Mouse (Mus musculus) forebrain, embryonic 16.5 days (tissue): Measurements from ENCODE around the gene Gtsf2. TPM values are rescaled to one million over a fixed set of nuclear protein-coding genes. Genes with fewer than 3 reads are reported as not detected.

Experiments used
- ATAC-seq: fragments of 200-750 bp; cut with Nextera tagmentation; 2 replicates; pipeline ENCODE4 v1.8.0; 2017; ENCODE audit warnings: mild to moderate bottlenecking, moderate library complexity
- H3K27ac ChIP-seq: fragments of 300-500 bp; sonication (generic); 2 replicates; pipeline ENCODE4 v1.5.1; 2014; ENCODE audit warnings: low read length, control low read depth
- H3K27me3 ChIP-seq: fragments of 300-500 bp; sonication (generic); replicated peaks from 2 replicates; pipeline ENCODE4 v1.6.1; 2014; ENCODE audit warnings: low read length; ENCODE audit not compliant: control insufficient read depth, insufficient read depth
- H3K36me3 ChIP-seq: fragments of 300-500 bp; sonication (generic); 2 replicates; pipeline ENCODE4 v1.6.1; 2014; ENCODE audit not compliant: control insufficient read depth, insufficient read depth
- H3K4me1 ChIP-seq: fragments of 300-500 bp; sonication (generic); replicated peaks from 2 replicates; pipeline ENCODE4 v1.6.1; 2014; ENCODE audit warnings: low read length; ENCODE audit not compliant: control insufficient read depth, insufficient read depth
- H3K4me2 ChIP-seq: fragments of 300-500 bp; sonication (generic); 2 replicates; pipeline ENCODE4 v1.6.1; 2014; ENCODE audit warnings: mild to moderate bottlenecking, low read length, control low read depth
- H3K4me3 ChIP-seq: fragments of 300-500 bp; sonication (generic); replicated peaks from 2 replicates; pipeline ENCODE4 v1.5.1; 2014; ENCODE audit warnings: mild to moderate bottlenecking, low read length, control low read depth
- H3K9ac ChIP-seq: fragments of 300-500 bp; sonication (generic); replicated peaks from 2 replicates; pipeline ENCODE4 v1.6.1; 2014; ENCODE audit warnings: low read depth, low read length, control low read depth
- H3K9me3 ChIP-seq: fragments of 300-500 bp; sonication (generic); 2 replicates; pipeline ENCODE4 v1.6.1; 2016; ENCODE audit warnings: low read length; ENCODE audit not compliant: control insufficient read depth
- WGBS: fragments of 180-500 bp; shearing (Covaris S2); extraction: QIAGEN DNeasy Blood & Tissue Kit; methylation state at CpG from one replicate; pipeline ENCODE4 v1.1.7; 2014; 5-methylcytosine and 5-hydroxymethylcytosine counted together
- polyA plus RNA-seq: library from polyadenylated mRNA; unstranded; fragments of >200 nt; fragmentation: Nextera tagmentation; extraction: Ambion mirVana; gene quantifications from 2 replicates; pipeline ENCODE4 v1.2.1, GENCODE M21; 2015

Gtsf2 gene
- polyA plus RNA-seq: not detected in 2 replicates

- no peaks in the 10 kb centered on the region for H3K27me3 ChIP-seq
- WGBS: 12% methylated on average over 3 of the region's 3 CpGs
- H3K36me3 ChIP-seq: no peaks in the 10 kb centered on the region
- H3K9me3 ChIP-seq: no peaks in the 10 kb centered on the region
- no peak within 1 kb of the TSS for H3K9ac ChIP-seq
- no peak within 1 kb of the TSS for H3K4me3 ChIP-seq
- ATAC-seq: no peak
- no peaks in the 10 kb centered on the region for H3K4me1 ChIP-seq
- no peak within 1 kb of the TSS for H3K27ac ChIP-seq
- no peak within 1 kb of the TSS for H3K4me2 ChIP-seq
These were observed at the start of gene Gtsf2 for GRCm38 (mm10) chr15:103448369-103448768. Gtsf2 (minus strand) TSS chr15:103448469.

GRCm38 (mm10) chr15:103496204-103497140, 48.2 kb upstream of the Gtsf2 start:
- no peaks in the 10 kb centered on the region for H3K9me3 ChIP-seq
- ATAC-seq: no peak
- no peak overlapping the region for H3K4me3 ChIP-seq
- no peak overlapping the region for H3K27ac ChIP-seq
- WGBS: 44% methylated on average over 10 of the region's 10 CpGs
- no peaks in the 10 kb centered on the region for H3K27me3 ChIP-seq
- H3K36me3 ChIP-seq: no peaks in the 10 kb centered on the region
- no peak overlapping the region for H3K4me2 ChIP-seq
- no peak overlapping the region for H3K9ac ChIP-seq
- 0 out of 2 replicates have a peak, but pooled peaks cover 2% of the 10 kb centered on the region for H3K4me1 ChIP-seq

GRCm38 (mm10) chr15:103488336-103488735, 40.1 kb upstream of the Gtsf2 start:
- no peak for ATAC-seq
- no peak overlapping the region for H3K4me3 ChIP-seq
- WGBS: 33% methylated on average over 4 of the region's 4 CpGs

GRCm38 (mm10) chr15:103486658-103487057, 38.4 kb upstream of the Gtsf2 start:
- Histone ChIP-seq H3K27ac (no peak overlapping the region), H3K4me1 (peaks cover 9% of the 10 kb centered on the region; the same call in 1 of the 2 replicates), H3K36me3 (no peaks in the 10 kb centered on the region), H3K27me3 (no peaks in the 10 kb centered on the region), H3K4me2 (no peak overlapping the region), H3K9me3 (no peaks in the 10 kb centered on the region), H3K4me3 (no peak overlapping the region), H3K9ac (no peak overlapping the region)
- no peak for ATAC-seq
- 58% methylated on average over 1 of the region's 1 CpGs for WGBS

More at GRCm38 (mm10) chr15:103488336-103488735, 40.1 kb upstream of the Gtsf2 start:
- H3K4me1 ChIP-seq: peaks cover 9% of the 10 kb centered on the region; the same call in 1 of the 2 replicates
- H3K27ac ChIP-seq: no peak overlapping the region
- H3K9me3 ChIP-seq: no peaks in the 10 kb centered on the region
- H3K27me3 ChIP-seq: no peaks in the 10 kb centered on the region
- no peak overlapping the region for H3K9ac ChIP-seq
- no peak overlapping the region for H3K4me2 ChIP-seq
- no peaks in the 10 kb centered on the region for H3K36me3 ChIP-seq

- no peak overlapping the region for H3K27ac ChIP-seq
- WGBS: 51% methylated on average over 3 of the region's 3 CpGs
- H3K27me3 ChIP-seq: no peaks in the 10 kb centered on the region
- H3K9me3 ChIP-seq: no peaks in the 10 kb centered on the region
- no peak for ATAC-seq
- peaks cover 9% of the 10 kb centered on the region; the same call in 1 of the 2 replicates for H3K4me1 ChIP-seq
- H3K4me2 ChIP-seq: no peak overlapping the region
- no peak overlapping the region for H3K9ac ChIP-seq
- no peaks in the 10 kb centered on the region for H3K36me3 ChIP-seq
- H3K4me3 ChIP-seq: no peak overlapping the region
These were observed 36.8 kb upstream of the Gtsf2 start for GRCm38 (mm10) chr15:103485106-103485505.

- no peak overlapping the region for H3K27ac ChIP-seq
- H3K4me2 ChIP-seq: no peak overlapping the region
- WGBS: 49% methylated on average over 2 of the region's 2 CpGs
- H3K4me3 ChIP-seq: no peak overlapping the region
- ATAC-seq: no peak
- H3K9ac ChIP-seq: no peak overlapping the region
- H3K36me3 ChIP-seq: no peaks in the 10 kb centered on the region
- no peaks in the 10 kb centered on the region for H3K9me3 ChIP-seq
- no peaks in the 10 kb centered on the region for H3K27me3 ChIP-seq
- H3K4me1 ChIP-seq: peaks cover 9% of the 10 kb centered on the region; the same call in 1 of the 2 replicates
These were observed 36.2 kb upstream of the Gtsf2 start for GRCm38 (mm10) chr15:103484490-103484889.

GRCm38 (mm10) chr15:103482488-103482887, 34.2 kb upstream of the Gtsf2 start:
- Histone ChIP-seq H3K4me2 (no peak overlapping the region), H3K9me3 (no peaks in the 10 kb centered on the region), H3K27ac (no peak overlapping the region), H3K36me3 (no peaks in the 10 kb centered on the region), H3K4me1 (peaks cover 4% of the 10 kb centered on the region; the same call in 1 of the 2 replicates), H3K4me3 (no peak overlapping the region), H3K27me3 (no peaks in the 10 kb centered on the region), H3K9ac (no peak overlapping the region)
- 0% methylated on average over 1 of the region's 1 CpGs for WGBS
- ATAC-seq: peak; percentile 74

GRCm38 (mm10) chr15:103480129-103480528, 31.9 kb upstream of the Gtsf2 start:
- 83% methylated on average over 2 of the region's 2 CpGs for whole genome bisulfite sequencing

GRCm38 (mm10) chr15:103479080-103479606, 30.9 kb upstream of the Gtsf2 start:
- H3K9me3 ChIP-seq: no peaks in the 10 kb centered on the region
- H3K4me2 ChIP-seq: no peak overlapping the region
- H3K27ac ChIP-seq: no peak overlapping the region
- H3K4me3 ChIP-seq: no peak overlapping the region
- H3K27me3 ChIP-seq: no peaks in the 10 kb centered on the region
- no peak overlapping the region for H3K9ac ChIP-seq
- no peaks in the 10 kb centered on the region for H3K36me3 ChIP-seq
- WGBS: 79% methylated on average over 1 of the region's 1 CpGs
- ATAC-seq: no peak
- H3K4me1 ChIP-seq: no peaks in the 10 kb centered on the region

More at GRCm38 (mm10) chr15:103480129-103480528, 31.9 kb upstream of the Gtsf2 start:
- Histone ChIP-seq H3K27ac (no peak overlapping the region), H3K4me3 (no peak overlapping the region), H3K4me2 (no peak overlapping the region), H3K9me3 (no peaks in the 10 kb centered on the region), H3K4me1 (peaks cover 4% of the 10 kb centered on the region; the same call in 1 of the 2 replicates), H3K9ac (no peak overlapping the region), H3K36me3 (no peaks in the 10 kb centered on the region), H3K27me3 (no peaks in the 10 kb centered on the region)
- ATAC-seq: no peak
